Mouse (Mus musculus) adrenal gland, postnatal 36 days (tissue): Measurements from ENCODE around the gene Klf2. TPM values are rescaled to one million over a fixed set of nuclear protein-coding genes. Genes with fewer than 3 reads are reported as not detected.
A peak's percentile ranks its signal among the peaks of the same experiment; 100 is the strongest.

ENCODE experiments used
- DNase-seq, 2 experiments: peaks; one replicate each; pipeline ENCODE4 v3.0.0; 2021; ENCODE audit warnings: mixed read lengths in 1 of 2
- total RNA-seq, 2 experiments: library from RNA; stranded (reverse); gene quantifications; 2 replicates each; pipeline ENCODE4 v1.2.3; 2021

Klf2 gene
- total RNA-seq, 2 experiments from 2014 or later = 45.2 to 67.5 TPM

DNA sequence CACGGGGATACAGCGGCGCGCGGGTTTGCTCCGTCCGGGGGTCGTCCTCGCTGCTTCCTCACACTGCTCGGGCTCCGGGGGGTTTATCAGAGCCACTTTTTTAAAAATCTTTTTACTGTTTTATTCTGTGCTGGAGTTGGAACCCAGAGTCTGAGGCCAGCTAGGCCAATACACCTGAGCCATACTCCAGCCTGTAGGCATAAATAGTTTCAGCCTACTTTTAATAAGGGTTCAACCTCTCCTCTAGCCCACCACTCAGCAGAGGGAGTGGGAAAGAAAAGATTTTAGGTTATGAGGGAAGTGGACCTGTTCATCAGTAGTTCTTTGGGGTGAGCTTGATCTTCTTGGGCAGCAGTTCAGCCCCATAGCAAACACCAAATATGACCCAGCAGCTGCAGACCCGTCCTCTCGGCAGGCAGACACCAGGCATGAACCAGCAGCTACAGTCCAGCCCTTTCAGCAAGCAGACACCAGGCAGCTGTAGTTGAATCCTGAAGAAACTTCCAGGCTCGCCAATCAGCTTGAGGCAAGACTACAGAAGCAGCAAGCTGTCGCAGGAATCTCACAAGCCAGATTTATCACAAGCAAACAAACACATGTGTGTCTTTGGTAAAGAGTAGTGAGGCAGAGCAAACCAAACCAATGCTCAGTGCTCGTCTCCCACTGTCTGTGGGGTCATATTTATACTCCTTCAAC, 13.5 kb upstream of the Klf2 start, which contains the start of gene Gm10282:
Gene Gm10282, minus strand, starts transcription at position 51 of the 696 bp plus-strand sequence.
- DNase-seq = no peak

DNA sequence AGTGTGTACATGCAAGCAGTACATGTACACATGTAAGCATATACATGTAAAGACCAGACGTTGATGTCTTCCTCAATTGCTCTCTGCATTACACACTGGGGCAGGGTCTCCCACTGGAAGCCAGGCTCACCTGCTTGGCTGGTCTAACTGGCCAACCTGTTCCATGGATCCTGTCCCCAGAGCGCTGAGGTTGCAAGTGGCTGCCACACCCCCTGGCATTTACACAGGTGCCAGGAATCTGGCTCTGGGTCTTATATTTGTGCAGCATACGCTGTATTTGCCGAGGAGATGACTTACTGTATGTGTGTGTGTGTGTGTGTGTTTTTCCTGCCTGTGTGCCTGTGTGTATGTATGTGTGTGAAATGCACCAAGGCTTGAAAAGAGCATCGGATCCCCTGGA, 11.9 kb upstream of the Klf2 start:
- no peak for DNase-seq

- peak; percentile 25 to 53 for DNase-seq
Observed at GRCm38 (mm10) chr8:72308276-72308675, 10.6 kb upstream of the Klf2 start.

- DNase-seq = peak; percentile 87 to 88
Observed at GRCm38 (mm10) chr8:72310849-72311506, 7.9 kb upstream of the Klf2 start.

DNA sequence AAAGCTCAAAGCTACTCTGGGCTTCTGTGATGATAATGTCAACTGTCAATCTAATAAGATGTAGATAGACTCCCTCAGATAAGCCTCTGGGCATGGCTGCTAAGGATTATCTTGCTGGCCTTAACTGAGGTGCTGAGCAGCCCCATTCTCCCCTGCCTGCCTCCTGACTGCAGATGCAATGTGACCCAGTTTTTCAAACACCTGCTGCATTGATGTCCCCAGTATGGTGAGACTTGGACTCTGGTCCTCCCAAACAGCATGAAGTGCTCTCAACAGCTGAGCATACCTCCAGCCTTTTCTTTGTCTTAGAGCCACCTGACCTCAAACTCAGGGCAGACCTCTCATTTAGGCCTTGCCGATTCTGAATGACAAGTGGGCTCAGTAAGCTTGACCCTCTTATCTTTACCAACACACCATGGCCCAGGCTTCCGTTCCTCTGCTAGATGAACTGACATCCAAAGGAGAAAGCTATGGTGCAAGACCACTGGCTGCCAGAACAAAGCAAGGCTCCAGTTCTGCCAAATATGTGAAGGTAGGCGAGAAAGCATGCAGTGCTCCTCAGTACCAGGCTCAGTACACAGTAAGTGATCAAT, 5.8 kb upstream of the Klf2 start:
- DNase-seq = no peak

DNA sequence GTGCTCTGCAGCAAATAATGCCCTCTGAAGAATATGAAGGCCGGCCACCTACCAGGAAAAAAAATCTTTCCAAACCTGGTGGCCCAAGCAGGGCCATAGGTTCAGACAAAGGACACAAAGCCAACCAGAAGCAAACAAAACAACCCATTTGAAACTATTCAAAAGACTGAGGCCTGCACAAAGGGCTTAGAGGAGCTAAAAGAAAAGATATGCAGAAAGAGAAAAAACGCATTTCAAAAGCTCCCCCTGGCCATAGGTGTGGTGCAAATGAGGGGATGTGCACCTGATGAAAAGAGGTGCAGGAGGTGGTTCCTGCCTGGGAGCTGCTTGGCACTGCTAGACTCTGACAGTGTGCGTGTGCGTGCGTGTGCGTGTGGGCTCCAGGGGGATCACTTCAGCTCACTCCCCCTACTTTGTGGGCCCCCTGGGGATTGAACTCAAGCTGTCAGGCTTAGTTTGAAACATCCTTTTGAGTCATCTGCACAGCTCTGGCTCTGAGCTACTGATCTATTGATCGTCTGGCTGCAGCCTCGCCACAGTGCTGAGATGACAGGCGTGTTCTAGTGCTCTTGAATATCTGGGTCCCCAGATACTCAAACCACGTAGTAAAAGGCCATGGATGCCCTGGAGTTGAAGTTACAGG, 2.7 kb upstream of the Klf2 start:
- no peak for DNase-seq

DNA sequence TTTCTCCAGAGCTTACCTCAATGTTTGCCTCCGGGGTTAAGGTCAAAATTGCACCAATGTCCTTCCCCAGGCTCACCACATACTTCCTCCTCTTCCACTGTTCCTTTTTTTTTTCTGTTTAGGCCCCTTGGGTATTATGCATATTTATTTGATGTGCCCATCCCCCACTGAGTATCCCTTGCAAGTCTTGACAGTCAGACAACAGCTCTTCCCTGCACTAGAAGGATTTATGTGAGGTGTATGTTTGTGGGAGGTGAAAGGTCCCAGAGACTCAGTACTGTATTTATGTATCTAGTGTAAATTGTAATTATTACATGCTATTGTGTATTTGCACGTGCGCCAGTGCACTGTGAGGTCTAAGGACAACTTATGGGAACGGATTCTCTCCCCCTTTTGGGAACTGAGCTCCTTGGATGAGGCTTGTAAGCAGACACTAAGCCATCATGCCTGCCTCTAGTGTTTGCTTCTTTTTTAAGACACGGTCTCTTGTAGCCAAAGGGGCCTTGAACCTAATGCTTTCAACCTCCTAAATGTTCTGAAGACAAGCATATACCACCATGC, 1.0 kb upstream of the Klf2 start:
- DNase-seq = no peak

DNA sequence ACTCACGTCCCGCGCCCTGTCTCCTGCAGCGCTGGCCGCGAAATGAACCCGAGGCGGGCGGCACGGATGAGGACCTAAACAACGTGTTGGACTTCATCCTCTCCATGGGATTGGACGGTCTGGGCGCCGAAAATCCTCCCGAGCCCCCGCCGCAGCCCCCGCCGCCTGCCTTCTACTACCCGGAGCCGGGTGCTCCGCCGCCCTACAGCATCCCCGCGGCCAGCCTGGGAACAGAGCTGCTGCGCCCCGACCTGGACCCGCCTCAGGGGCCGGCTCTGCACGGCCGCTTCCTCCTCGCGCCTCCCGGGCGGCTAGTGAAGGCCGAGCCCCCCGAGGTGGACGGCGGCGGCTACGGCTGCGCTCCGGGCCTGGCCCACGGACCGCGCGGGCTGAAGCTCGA, 564 bp downstream of the Klf2 start:
- peak; percentile 34 to 53 for DNase-seq

- DNase-seq = peak; percentile 58 to 62
Observed at GRCm38 (mm10) chr8:72319921-72320802, 1.3 kb downstream of the Klf2 start.

GRCm38 (mm10) chr8:72320803-72321583, 2.2 kb downstream of the Klf2 start:
- no peak for DNase-seq

DNA sequence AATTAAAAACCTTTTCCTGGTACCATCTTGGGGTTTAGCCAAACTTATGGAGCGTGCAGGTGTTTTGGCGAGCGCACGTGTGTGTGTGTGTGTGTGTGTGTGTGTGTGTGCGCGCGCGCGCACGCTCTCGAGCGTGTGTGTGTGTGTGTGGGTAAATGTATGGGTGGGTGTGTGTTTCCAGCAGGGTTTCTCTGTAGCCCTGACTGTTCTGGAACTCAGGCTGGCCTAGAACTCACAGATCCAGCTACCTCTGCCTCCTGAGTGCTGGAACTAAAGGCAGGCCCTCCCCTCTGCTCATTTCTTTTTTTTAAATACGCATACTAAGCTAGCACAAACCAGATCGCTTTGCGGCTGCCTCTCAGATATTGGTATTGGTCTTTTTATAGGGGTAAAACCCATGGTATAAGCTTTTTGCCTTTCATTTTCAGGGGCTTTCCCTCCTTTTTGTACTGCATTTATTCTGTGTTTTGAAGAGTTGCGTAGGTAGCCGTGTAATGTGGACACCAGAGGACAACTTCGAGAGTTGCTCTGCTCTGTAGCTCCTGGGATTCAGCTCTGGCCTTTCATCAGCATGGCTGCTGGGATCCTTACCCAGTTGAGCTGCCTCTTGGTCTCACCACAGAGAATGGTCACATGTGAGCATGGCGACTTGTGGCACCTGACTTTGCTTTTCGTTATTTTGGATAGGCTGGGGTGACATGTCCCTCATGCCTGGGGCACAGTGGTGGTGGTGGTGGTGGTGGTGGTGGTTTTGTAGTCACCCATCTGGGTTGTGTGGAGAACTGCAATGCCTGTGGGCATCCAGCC, 3.0 kb downstream of the Klf2 start:
- no peak for DNase-seq

GRCm38 (mm10) chr8:72322471-72322889, 3.6 kb downstream of the Klf2 start:
- DNase-seq = peak; percentile 81 to 86

GRCm38 (mm10) chr8:72323131-72323725, 4.4 kb downstream of the Klf2 start:
- no peak for DNase-seq

GRCm38 (mm10) chr8:72324036-72324706, 5.3 kb downstream of the Klf2 start:
- no peak for DNase-seq

- no peak for DNase-seq
Observed at GRCm38 (mm10) chr8:72324708-72325107, 5.9 kb downstream of the Klf2 start.

DNA sequence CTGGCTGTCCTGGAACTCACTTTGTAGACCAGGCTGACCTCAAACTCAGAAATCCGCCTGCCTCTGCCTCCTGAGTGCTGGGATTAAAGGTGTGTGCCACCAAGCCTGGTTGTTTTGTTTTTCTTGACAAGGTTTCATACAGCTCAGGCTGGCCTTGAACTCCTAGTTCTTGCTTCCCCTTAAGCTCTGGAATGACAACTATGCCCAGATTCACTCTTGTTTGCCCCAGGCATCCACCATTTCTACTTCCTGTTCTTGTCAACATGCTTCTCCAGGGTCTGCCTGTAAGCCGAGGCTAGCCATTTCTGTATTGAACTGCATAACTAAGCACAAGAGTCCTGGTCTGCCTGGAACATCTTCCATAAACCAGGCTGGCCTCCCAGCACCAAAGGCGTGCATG, 10.3 kb downstream of the Klf2 start:
- DNase-seq = no peak

- no peak for DNase-seq
Observed at GRCm38 (mm10) chr8:72330806-72331516, 12.1 kb downstream of the Klf2 start.

DNA sequence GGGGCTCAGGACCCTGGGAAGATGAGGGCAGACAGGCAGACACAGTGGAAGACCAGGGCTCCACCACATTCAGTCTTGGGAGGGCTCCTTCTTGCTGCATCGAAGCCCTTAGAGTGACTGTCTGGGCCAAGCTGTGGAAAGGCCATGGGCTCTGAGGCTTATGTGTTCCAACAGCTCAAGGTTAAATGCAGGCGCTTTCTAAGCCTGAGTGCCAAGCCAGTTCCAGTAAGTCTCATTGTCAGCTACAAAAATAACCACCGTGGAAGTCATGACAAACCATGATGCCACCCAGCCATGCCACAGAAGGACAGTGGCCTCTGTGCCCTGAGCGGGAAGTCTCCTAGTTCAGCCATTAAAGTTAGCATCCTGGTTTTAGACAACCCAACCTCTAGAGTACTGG, 12.8 kb downstream of the Klf2 start:
- DNase-seq = peak; percentile 64 to 72
